Mouse (Mus musculus) embryonic fibroblast, embryonic 13.5 days (primary cell): ENCODE data around the gene Arpp21.

ENCODE experiments used
- CTCF ChIP-seq: IDR thresholded peaks from 2 replicates; pipeline ENCODE4 v1.5.1; 2011; ENCODE audit warnings: mild to moderate bottlenecking, control low read depth, low read length, moderate library complexity, borderline replicate concordance; ENCODE audit not compliant: insufficient read depth
- POLR2A ChIP-seq: IDR thresholded peaks from 2 replicates; pipeline ENCODE4 v1.6.1; 2011; ENCODE audit warnings: low read depth, mild to moderate bottlenecking, control low read depth, low read length, moderate library complexity

- TF ChIP-seq CTCF, result no peak
- TF ChIP-seq POLR2A, result no peak
Measured at GRCm38 (mm10) chr9:112189394-112189793, 46.3 kb downstream of the Arpp21 start.
